Mouse (Mus musculus) embryonic facial prominence, embryonic 11.5 days (tissue): ENCODE data around the gene Mfsd12. TPM values are rescaled to one million over a fixed set of nuclear protein-coding genes. Genes with fewer than 3 reads are reported as not detected.

Source experiments
- ATAC-seq: fragments of 200-750 bp; cut with Nextera tagmentation; replicated peaks from 2 replicates; pipeline ENCODE4 v1.8.0; 2017; ENCODE audit warnings: low read depth; ENCODE audit not compliant: insufficient number of reproducible peaks, low FRiP score, low TSS enrichment
- DNase-seq: peaks from one replicate; pipeline ENCODE4 v3.0.0-alpha.2; 2015; ENCODE audit warnings: low spot score
- H3K27ac ChIP-seq: fragments of 300-500 bp; sonication (generic); replicated peaks from 2 replicates; pipeline ENCODE4 v1.5.1; 2014; ENCODE audit warnings: mild to moderate bottlenecking, low read depth, low read length, control low read depth
- H3K27me3 ChIP-seq: fragments of 300-500 bp; sonication (generic); 2 replicates; pipeline ENCODE4 v1.6.1; 2014; ENCODE audit warnings: mild to moderate bottlenecking, low read length, moderate library complexity, mixed read lengths; ENCODE audit not compliant: control insufficient read depth, insufficient read depth
- H3K36me3 ChIP-seq: fragments of 300-500 bp; sonication (generic); replicated peaks from 2 replicates; pipeline ENCODE4 v1.6.1; 2014; ENCODE audit warnings: low read depth, mild to moderate bottlenecking, low read length, moderate library complexity, mixed read lengths; ENCODE audit not compliant: control insufficient read depth, insufficient read depth
- H3K4me1 ChIP-seq: fragments of 300-500 bp; sonication (generic); 2 replicates; pipeline ENCODE4 v1.6.1; 2014; ENCODE audit warnings: low read length, mixed read lengths; ENCODE audit not compliant: control insufficient read depth, insufficient read depth
- H3K4me2 ChIP-seq: fragments of 300-500 bp; sonication (generic); 2 replicates; pipeline ENCODE4 v1.6.1; 2014; ENCODE audit warnings: low read depth, mild to moderate bottlenecking, control low read depth, low read length, moderate library complexity
- H3K4me3 ChIP-seq: fragments of 300-500 bp; sonication (generic); 2 replicates; pipeline ENCODE4 v1.5.1; 2014; ENCODE audit warnings: low read depth, low read length, control low read depth
- H3K9ac ChIP-seq: fragments of 300-500 bp; sonication (generic); replicated peaks from 2 replicates; pipeline ENCODE4 v1.6.1; 2014; ENCODE audit warnings: mild to moderate bottlenecking, control low read depth, low read length
- H3K9me3 ChIP-seq: fragments of 300-500 bp; sonication (generic); replicated peaks from 2 replicates; pipeline ENCODE4 v1.6.1; 2016; ENCODE audit warnings: mild to moderate bottlenecking, low read length, inconsistent platforms, mixed read lengths; ENCODE audit not compliant: control insufficient read depth
- WGBS: fragments of 180-500 bp; shearing (Covaris S2); extraction: QIAGEN DNeasy Blood & Tissue Kit; methylation state at CpG from one replicate; pipeline ENCODE4 v1.1.7; 2014; 5-methylcytosine and 5-hydroxymethylcytosine counted together
- polyA plus RNA-seq: library from polyadenylated mRNA; unstranded; fragments of >200 nt; fragmentation: Nextera tagmentation; extraction: Ambion mirVana; gene quantifications from 2 replicates; pipeline ENCODE4 v1.2.1, GENCODE M21; 2014

The Mfsd12 gene
- polyA plus RNA-seq, 1 experiment from 2014 or later = 4.0 TPM

GRCm38 (mm10) chr10:81362336-81362949 lies 5.2 kb downstream of the Mfsd12 start:
- no peaks in the 10 kb centered on the region for H3K9me3 ChIP-seq
- DNase-seq (peak; percentile 20), ATAC-seq (no peak)
- H3K4me3 ChIP-seq = no peak overlapping the region
- no peak overlapping the region; the same call in 1 of the 2 replicates for H3K9ac ChIP-seq
- peaks cover 20% of the 10 kb centered on the region for H3K27me3 ChIP-seq
- H3K4me2 ChIP-seq = peak overlapping the region; percentile 7; the same call in 1 of the 2 replicates
- H3K4me1 ChIP-seq = peaks cover 11% of the 10 kb centered on the region
- H3K27ac ChIP-seq = no peak overlapping the region
- H3K36me3 ChIP-seq = no peaks in the 10 kb centered on the region; the same call in 1 of the 2 replicates
- WGBS = 75% methylated on average over 12 of the region's 12 CpGs

DNA sequence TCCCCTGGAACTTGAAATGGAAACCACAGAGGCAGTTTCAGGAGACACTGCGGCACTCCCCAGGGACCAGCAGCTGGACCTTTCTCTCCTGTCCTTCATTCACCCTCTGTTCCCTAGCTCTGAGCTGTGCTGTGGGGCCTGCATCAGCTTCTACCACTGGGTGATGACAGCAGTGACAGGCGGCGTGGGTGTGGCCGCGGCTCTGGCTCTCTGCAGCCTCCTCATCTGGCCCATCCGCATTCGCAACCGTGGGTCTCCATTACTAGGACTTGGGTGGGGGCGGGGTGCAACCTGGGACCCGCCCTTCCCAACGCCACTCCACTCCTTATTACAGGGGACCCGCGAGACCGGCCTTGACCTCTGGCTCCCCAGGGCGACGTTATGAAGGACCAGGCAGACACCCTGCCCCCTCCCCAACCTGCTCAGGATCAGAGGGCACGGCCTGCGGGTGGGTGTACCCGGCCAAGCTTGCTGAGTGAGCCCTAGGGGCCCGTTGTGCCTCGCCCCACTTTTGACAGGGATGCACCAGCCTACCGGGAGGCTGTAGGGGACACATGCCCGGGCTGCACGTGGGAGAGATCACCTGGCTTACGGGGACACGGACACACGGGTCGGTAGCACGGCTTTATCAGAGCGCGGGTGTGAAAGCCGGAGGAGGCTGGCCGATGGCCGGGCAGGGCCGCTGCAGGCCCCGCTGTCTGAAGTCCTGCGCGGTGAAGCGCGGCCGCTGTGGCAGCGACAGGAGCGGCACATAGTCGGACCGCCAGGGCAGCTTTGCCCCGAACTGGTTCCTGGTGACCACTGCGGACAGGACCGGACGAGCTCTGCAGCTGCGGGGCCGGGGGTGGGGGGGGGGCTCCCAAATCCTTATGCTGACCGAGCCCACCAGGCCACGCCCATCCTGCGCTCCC lies 6.4 kb downstream of the Mfsd12 start:
- H3K36me3 ChIP-seq = peaks cover 11% of the 10 kb centered on the region
- H3K4me1 ChIP-seq = peaks cover 11% of the 10 kb centered on the region
- H3K27me3 ChIP-seq = peaks cover 20% of the 10 kb centered on the region
- WGBS = 9% methylated on average over 51 of the region's 54 CpGs
- H3K4me2 ChIP-seq = peak overlapping the region; percentile 59
- H3K9ac ChIP-seq = peak overlapping the region; percentile 39
- no peaks in the 10 kb centered on the region for H3K9me3 ChIP-seq
- DNase-seq (peak; percentile 14), ATAC-seq (no peak)
- H3K27ac ChIP-seq = no peak overlapping the region
- peak overlapping the region; percentile 26 for H3K4me3 ChIP-seq

GRCm38 (mm10) chr10:81364666-81365065 lies 7.4 kb downstream of the Mfsd12 start:
- Histone ChIP-seq H3K9me3 (no peaks in the 10 kb centered on the region), H3K4me2 (peak overlapping the region; percentile 29), H3K27ac (no peak overlapping the region), H3K27me3 (peaks cover 20% of the 10 kb centered on the region), H3K9ac (0 out of 2 replicates have a peak overlapping the region, but pooled peaks have one; percentile 29), H3K4me3 (peak overlapping the region; percentile 26), H3K4me1 (peaks cover 11% of the 10 kb centered on the region), H3K36me3 (peaks cover 16% of the 10 kb centered on the region)
- DNase-seq (peak; percentile 11), ATAC-seq (no peak)
- WGBS = 9% methylated on average over 28 of the region's 28 CpGs

- H3K9ac ChIP-seq = no peak overlapping the region
Measured at GRCm38 (mm10) chr10:81365073-81365472, 7.8 kb downstream of the Mfsd12 start.

DNA sequence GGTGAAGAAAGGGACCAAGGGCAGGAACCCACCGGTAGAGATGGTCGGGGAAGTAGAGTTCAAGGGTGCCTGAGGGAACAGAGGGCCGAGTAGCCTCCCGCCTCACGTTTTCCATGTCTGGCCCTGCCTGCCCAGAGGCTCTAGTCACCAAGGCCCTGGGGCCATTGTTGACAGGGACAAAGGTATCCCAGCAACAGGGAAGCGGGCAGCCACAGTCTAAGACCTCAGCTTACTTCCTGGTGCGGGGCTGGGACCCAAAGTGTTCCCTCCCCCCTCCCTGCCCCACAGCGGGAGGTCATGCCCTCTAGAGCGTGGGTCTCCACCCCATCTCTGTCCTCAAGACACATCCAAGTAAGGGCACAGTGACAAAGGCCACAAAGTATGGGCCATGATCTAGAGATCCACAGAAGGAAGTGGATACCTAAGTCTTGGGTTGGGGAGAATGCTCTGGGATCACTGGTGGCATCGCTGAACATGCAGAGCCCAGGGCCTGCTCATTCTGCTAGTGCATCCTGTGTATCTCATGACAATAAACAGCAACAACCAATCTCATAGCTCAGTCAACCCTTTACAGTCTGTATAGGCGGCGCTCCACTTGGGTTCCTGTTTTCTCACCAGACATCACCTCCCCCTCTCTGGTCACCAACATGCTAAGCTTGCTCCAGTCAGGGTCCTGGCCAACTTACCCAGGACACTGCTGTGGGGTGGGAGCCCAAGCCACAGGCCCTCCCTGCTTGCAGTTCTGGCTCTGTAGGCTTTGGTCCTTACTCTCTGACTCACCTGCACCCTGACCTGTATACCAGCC lies 8.6 kb downstream of the Mfsd12 start, which contains the start of gene 4930404N11Rik:
Gene 4930404N11Rik (minus strand): TSS at position 145 of the 805 bp plus-strand sequence.
- peak within 1 kb of the TSS; percentile 26 for H3K4me3 ChIP-seq
- peak within 1 kb of the TSS; percentile 29 for H3K4me2 ChIP-seq
- H3K36me3 ChIP-seq = peaks cover 21% of the 10 kb centered on the region
- peak; percentile 40 for DNase-seq
- no peak within 1 kb of the TSS for H3K27ac ChIP-seq
- WGBS = 28% methylated on average over 12 of the region's 12 CpGs
- peaks cover 20% of the 10 kb centered on the region for H3K27me3 ChIP-seq
- H3K9ac ChIP-seq = 0 out of 2 replicates have a peak within 1 kb of the TSS, but pooled peaks have one; percentile 29
- peaks cover 11% of the 10 kb centered on the region for H3K4me1 ChIP-seq
- ATAC-seq = peak; percentile 19; the same call in 1 of the 2 replicates
- H3K9me3 ChIP-seq = no peaks in the 10 kb centered on the region

More at GRCm38 (mm10) chr10:81365073-81365472, 7.8 kb downstream of the Mfsd12 start:
- Histone ChIP-seq H3K27me3 (peaks cover 20% of the 10 kb centered on the region), H3K4me1 (peaks cover 11% of the 10 kb centered on the region), H3K36me3 (peaks cover 16% of the 10 kb centered on the region), H3K9me3 (no peaks in the 10 kb centered on the region), H3K4me2 (no peak overlapping the region; the same call in 1 of the 2 replicates), H3K27ac (no peak overlapping the region), H3K4me3 (no peak overlapping the region; the same call in 1 of the 2 replicates)
- ATAC-seq (no peak), DNase-seq (peak; percentile 31)
- 35% methylated on average over 4 of the region's 4 CpGs for WGBS

DNA sequence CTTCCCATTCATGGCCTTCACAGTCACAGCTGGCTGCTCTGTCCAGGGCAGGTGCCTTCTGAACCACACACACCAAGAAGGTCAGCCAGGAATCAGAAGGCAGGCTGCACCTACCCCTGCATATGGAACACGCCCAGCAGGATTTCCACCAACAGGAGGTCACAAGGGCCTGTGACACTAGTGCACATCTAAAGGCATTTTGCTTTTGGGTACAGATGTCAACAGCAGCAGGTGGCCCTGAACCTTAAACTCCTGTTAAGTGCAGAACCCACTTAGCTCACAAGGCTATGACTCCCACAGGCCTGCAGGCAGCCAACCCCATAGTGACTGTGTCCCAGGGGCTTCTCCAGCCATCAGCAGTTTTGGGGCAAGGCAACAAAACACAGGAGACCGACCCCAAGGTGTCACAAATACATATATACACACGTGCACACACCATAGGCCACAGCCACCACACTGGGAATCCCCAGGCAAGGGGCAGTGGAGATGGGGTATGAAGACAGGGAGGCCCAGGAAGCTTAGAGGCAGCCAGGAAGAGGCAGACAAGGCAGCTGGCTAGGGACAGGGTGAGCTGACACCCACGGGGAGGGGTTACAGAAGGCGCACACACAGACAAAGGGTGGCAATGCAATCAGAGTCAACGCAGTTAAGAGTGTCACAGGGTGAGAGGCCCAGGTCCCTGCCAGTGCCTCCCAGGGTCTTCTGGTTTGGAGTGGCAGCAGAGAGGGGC lies 9.4 kb downstream of the Mfsd12 start:
- no peak overlapping the region for H3K4me2 ChIP-seq
- no peak overlapping the region for H3K27ac ChIP-seq
- H3K9me3 ChIP-seq = no peaks in the 10 kb centered on the region
- no peak overlapping the region for H3K9ac ChIP-seq
- peaks cover 26% of the 10 kb centered on the region for H3K36me3 ChIP-seq
- ATAC-seq (no peak), DNase-seq (no peak)
- 77% methylated on average over 6 of the region's 6 CpGs for WGBS
- H3K4me3 ChIP-seq = no peak overlapping the region
- H3K4me1 ChIP-seq = peaks cover 11% of the 10 kb centered on the region
- peaks cover 20% of the 10 kb centered on the region for H3K27me3 ChIP-seq

- no peaks in the 10 kb centered on the region for H3K9me3 ChIP-seq
- no peak overlapping the region for H3K4me2 ChIP-seq
- WGBS = 84% methylated on average over 6 of the region's 6 CpGs
- H3K36me3 ChIP-seq = peaks cover 26% of the 10 kb centered on the region
- H3K27me3 ChIP-seq = peaks cover 20% of the 10 kb centered on the region
- peaks cover 11% of the 10 kb centered on the region for H3K4me1 ChIP-seq
- DNase-seq = no peak
- H3K9ac ChIP-seq = no peak overlapping the region
- no peak overlapping the region for H3K4me3 ChIP-seq
- no peak overlapping the region for H3K27ac ChIP-seq
- no peak for ATAC-seq
Measured at GRCm38 (mm10) chr10:81367207-81367495, 9.9 kb downstream of the Mfsd12 start.
